Mouse (Mus musculus) lung, adult 2 months (tissue): ENCODE results near the gene Ankrd44. TPM values are rescaled to one million over a fixed set of nuclear protein-coding genes. Genes with fewer than 3 reads are reported as not detected.

Source experiments
- DNase-seq: peaks from one replicate; pipeline ENCODE4 v3.0.0; 2022
- H3K4me1 ChIP-seq: fragments of 200-500 bp; 2 replicates; pipeline ENCODE4 v1.6.1; 2011; ENCODE audit warnings: low read length; ENCODE audit not compliant: control insufficient read depth, insufficient read depth
- H3K4me3 ChIP-seq: fragments of 200-500 bp; replicated peaks from 2 replicates; pipeline ENCODE3; 2011; ENCODE audit warnings: low read depth, mild to moderate bottlenecking, control low read depth, low read length; ENCODE audit errors: extremely low read depth
- CTCF ChIP-seq: fragments of 200-500 bp; IDR thresholded peaks from 2 replicates; pipeline ENCODE4 v1.5.1; 2011; ENCODE audit warnings: mild to moderate bottlenecking, low read length, control low read depth; ENCODE audit not compliant: insufficient read depth
- POLR2A ChIP-seq: fragments of 200-500 bp; IDR thresholded peaks from 2 replicates; pipeline ENCODE4 v1.6.1; 2011; ENCODE audit warnings: low read depth, mild to moderate bottlenecking, control low read depth, low read length, borderline replicate concordance; ENCODE audit errors: extremely low read depth
- WGBS: fragments of 180-500 bp; shearing (Covaris S2); methylation state at CpG from one replicate; pipeline ENCODE4 v1.1.7; 2018; 5-methylcytosine and 5-hydroxymethylcytosine counted together
- polyA plus RNA-seq: library from polyadenylated mRNA; depleted of rRNA; stranded (reverse); fragments of >200 nt; gene quantifications from 2 replicates; pipeline ENCODE4 v1.2.3, GENCODE M21; 2012

Ankrd44 gene
- polyA plus RNA-seq, 1 experiment, result 67.3 TPM

DNA sequence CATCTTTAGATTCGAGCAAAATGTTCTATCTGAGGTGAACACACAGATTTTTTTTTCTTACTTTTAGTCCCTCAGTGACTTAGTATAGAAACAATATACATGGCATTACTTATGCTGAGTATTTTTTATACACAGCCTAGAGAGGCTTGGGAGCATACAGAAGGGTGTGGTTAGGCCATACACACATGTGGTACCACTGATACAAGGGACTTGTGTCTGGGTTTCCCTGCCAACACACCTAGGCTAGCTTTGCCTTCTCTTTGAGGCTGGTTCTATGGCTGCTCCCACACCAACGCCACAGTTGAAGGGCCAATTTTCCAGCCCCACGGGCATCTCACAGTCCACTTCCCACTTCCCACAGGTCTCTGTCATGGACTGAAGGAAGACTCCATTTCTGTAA is 70.2 kb downstream of the Ankrd44 start:
- TF ChIP-seq CTCF (no peak), POLR2A (no peak)
- H3K4me1 ChIP-seq, result peaks cover 4% of the 10 kb centered on the region; the same call in 1 of the 2 replicates
- no peak overlapping the region for H3K4me3 ChIP-seq
- no peak for DNase-seq
- 75% methylated on average over 3 of the region's 3 CpGs for WGBS

DNA sequence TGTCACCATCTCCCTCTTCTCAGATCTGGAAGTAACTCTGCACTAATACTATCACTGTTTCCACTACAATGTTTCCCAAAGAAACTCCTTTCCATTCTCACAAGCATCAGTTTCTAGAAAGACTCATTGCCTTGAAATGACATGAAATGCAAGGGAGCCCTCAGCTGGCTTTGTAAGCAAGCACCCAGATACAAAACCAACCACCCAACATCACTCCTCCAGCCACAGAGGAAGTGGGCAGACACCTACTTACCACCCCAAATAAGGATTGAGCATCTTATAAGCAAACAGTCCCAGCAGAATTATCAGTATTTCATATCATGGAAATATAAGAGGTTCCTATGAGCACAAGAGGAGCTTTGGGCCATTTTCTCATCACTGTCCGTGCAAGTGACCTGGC is 71.8 kb downstream of the Ankrd44 start:
- no peak overlapping the region for H3K4me3 ChIP-seq
- TF ChIP-seq POLR2A, result no peak
- peaks cover 9% of the 10 kb centered on the region for H3K4me1 ChIP-seq
- no peak for DNase-seq
- WGBS, result 65% methylated on average over 1 of the region's 1 CpGs

DNA sequence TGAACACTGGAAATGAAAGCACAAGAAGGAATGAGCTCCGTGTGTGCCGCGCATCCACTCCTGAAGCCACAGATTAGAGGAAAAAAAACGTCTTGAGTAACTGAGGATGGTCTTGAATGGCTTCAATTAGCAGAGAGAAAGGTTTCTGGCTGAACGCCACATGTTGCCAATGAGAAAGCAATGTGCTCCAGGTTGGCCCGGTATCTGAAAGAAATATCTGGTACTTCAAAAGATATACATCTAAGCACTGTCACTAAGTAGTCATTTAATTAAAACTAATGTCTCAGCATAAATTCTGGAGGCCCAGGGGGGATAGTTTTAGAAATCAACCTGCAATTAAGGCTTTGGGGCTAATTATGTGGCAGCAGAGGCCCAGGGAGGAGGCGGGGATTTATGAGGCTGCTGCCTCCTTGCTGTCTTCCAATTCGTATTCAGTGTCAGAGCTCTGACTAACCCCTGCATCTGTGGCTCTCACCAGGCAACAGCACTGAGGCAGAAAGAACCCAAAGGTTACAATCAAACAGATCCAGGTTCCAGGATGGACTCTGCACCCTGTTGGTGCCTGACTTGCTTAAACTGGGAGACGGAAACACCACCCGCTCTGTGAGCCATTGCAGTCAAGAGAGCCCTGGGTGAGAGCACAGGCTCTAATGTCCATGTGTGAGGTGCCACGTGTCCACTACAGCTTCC is 72.7 kb downstream of the Ankrd44 start:
- no peak for DNase-seq
- TF ChIP-seq POLR2A, result no peak
- TF ChIP-seq CTCF, result no peak
- 85% methylated on average over 11 of the region's 11 CpGs for WGBS
- Histone ChIP-seq H3K4me3 (no peak overlapping the region), H3K4me1 (peaks cover 7% of the 10 kb centered on the region)

DNA sequence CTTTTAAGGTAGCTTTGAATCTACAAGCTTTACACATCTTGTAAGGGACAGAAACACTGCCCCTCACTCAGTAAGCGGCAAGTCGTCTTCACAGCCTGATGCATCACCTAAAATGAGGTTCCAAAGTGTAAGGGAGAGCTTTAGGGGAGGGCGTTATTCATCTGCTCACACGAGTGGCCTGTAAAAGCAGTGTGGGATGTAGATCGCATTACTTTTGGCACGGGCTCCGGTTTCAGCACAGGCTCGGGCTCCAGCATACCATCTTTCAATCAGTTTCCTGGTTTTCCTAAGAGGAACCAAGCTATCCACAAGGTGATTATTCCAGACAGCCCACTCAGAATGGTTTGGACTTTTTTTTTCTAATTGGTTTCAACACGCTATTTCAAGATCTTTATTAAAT is 74.6 kb downstream of the Ankrd44 start:
- Histone ChIP-seq H3K4me1 (peaks cover 15% of the 10 kb centered on the region), H3K4me3 (no peak overlapping the region)
- WGBS, result 55% methylated on average over 9 of the region's 9 CpGs
- no peak for DNase-seq
- TF ChIP-seq CTCF, result no peak
- TF ChIP-seq POLR2A, result no peak

DNA sequence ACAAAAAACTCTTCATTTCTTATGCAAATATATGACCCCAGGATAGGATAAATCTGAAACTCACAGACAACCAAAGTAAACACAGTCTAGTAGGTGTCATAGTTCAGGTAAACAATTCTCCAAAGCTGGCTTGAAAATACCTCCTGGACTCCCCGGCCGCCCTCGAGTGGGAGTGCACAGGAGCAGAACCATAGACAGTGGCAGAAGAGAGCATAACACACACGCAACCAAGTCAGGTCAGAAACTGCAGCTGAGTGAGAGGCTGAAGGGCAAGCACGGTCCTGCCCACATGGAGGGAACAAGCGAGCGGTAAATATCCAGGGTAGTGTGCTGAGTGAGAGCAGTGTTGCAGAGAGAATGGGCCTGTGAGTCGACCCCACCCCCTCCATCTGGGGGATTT is 76.1 kb downstream of the Ankrd44 start:
- TF ChIP-seq POLR2A (no peak), CTCF (no peak)
- 59% methylated on average over 8 of the region's 8 CpGs for WGBS
- Histone ChIP-seq H3K4me3 (no peak overlapping the region), H3K4me1 (peaks cover 20% of the 10 kb centered on the region)
- DNase-seq, result no peak

DNA sequence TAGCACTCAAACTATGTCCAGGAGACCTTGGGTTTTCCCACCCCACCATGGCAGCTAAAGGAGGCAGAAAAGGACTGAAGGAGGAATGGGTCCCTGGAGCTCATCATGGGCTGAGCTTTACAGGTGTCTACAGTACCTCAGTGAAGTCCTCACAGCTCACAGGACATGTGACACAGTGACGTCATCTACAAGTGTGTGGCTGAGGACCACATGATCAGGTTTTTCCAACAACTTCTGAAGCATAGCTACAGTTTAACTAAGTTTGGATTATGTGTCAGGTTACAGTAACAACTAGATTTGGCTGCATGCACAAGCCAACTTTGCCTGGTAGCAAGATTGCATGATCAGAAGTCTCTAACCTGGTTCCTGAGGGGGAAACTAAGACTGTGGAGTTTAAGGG is 78.9 kb downstream of the Ankrd44 start:
- WGBS, result 65% methylated on average over 1 of the region's 1 CpGs
- DNase-seq, result no peak
- no peak overlapping the region for H3K4me3 ChIP-seq
- no peak for TF ChIP-seq CTCF
- TF ChIP-seq POLR2A, result no peak
- peaks cover 26% of the 10 kb centered on the region for H3K4me1 ChIP-seq

DNA sequence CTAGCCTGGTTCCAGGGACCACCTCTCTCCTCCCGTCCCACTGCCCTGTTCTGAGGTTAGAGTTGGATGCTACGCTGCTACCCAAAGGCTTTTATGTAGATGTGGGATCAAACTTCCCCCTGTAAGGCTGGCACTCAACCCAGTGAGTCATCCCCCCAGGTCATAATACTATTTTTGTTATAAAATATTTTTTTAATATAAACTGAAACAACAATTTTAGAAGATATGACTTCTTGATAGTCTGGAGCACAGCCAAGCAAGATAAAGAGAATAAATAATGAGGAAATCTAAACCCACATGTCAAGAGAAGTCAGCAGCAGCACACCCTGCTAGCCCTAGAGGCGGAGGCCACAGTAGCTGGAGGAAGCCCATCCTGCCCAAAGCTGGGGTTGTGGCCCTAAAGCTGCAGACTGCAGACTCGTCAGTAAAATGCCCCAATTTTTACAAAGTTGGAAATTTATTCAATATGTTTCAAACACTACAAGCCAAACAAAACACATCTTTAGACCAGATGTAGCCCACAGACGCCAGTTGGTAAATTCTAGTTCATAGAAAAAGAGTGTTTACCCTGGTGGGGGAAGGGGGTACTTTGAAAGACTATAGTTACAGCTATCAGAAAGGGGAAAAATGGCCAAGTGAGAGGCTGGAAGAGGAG is 79.7 kb downstream of the Ankrd44 start:
- WGBS, result 39% methylated on average over 5 of the region's 5 CpGs

DNA sequence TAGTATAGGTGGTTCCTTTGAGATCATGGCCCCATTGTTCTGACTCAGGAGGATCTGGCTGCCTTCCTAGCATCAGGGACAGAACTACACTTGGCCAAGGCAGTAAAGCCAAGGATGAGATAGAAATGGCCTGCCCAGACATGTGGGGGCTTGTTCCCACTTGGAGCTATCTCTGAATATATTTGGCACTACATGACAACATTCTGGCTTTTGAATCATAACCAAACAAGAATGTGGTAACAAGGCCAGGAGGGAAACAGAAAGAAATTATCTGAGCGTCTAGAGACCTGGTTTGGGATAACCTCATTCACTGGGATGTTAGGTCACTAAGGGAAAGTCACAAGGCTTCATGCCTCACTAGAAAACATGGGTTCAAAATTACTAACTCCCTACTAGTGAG is 81.8 kb downstream of the Ankrd44 start:
- Histone ChIP-seq H3K4me3 (no peak overlapping the region), H3K4me1 (peaks cover 36% of the 10 kb centered on the region)
- no peak for TF ChIP-seq POLR2A
- no peak for TF ChIP-seq CTCF
- 40% methylated on average over 1 of the region's 1 CpGs for WGBS
- DNase-seq, result no peak

More for the DNA sequence above, 79.7 kb downstream of the Ankrd44 start:
- TF ChIP-seq POLR2A, result no peak
- no peak for TF ChIP-seq CTCF
- Histone ChIP-seq H3K4me3 (no peak overlapping the region), H3K4me1 (peaks cover 29% of the 10 kb centered on the region)
- no peak for DNase-seq

DNA sequence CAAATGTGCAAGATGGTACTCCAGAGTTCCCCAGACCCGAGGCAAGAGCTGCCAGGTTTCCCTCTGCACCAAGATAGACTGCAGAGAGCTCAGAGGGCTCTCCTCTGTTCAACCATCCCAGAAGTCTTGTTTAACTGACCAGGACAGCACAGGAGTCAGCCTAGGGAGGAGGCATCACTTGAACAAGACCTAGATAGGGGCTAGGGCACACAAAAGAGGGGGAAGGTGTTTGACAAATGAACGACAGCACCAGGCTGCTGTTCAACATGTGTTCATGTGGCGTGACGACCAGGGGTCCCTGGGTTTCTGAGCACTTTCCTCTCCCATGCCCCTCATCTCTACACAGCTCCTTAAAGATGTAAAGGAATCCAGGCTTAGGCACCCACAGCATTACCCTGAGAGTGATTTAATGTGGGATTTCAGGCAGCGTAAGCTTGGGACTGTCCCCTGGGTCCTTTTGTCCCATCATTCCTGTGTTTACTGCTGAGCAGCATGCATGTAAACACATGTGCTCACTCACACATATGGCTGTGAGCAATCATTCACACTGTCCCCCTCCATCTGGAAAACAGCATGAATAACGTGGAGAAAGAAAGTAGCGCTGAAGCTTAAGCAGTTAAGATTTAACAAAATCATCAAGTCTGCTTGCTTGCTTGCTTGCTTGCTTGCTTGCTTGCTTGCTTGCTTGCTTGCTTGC is 83.3 kb downstream of the Ankrd44 start:
- no peak for DNase-seq
- no peak overlapping the region for H3K4me3 ChIP-seq
- WGBS, result 76% methylated on average over 7 of the region's 7 CpGs
- no peak for TF ChIP-seq CTCF
- no peak for TF ChIP-seq POLR2A
- H3K4me1 ChIP-seq, result peaks cover 39% of the 10 kb centered on the region

DNA sequence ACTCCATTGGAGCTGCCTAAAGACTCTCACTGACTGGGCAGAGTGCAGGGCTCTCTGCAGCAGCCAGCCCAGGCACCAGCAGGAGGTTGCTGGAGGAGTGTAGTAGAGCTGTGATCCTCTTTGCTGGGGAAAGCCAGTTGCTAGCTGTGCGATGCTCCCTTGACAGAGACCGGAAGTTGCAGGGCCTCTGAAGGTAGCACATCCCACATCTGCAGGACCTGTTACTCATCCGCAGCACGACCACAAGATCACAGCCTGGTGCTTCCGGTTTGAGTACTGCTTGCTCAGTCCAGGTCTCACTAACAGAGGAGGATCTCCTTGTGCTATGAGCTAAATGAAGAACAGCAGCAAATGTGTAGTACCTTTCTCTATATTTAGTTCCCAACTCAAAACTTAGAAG is 84.4 kb downstream of the Ankrd44 start:
- no peak for DNase-seq
- Histone ChIP-seq H3K4me3 (no peak overlapping the region), H3K4me1 (peaks cover 35% of the 10 kb centered on the region)
- TF ChIP-seq CTCF (no peak), POLR2A (no peak)
- 36% methylated on average over 5 of the region's 5 CpGs for WGBS

DNA sequence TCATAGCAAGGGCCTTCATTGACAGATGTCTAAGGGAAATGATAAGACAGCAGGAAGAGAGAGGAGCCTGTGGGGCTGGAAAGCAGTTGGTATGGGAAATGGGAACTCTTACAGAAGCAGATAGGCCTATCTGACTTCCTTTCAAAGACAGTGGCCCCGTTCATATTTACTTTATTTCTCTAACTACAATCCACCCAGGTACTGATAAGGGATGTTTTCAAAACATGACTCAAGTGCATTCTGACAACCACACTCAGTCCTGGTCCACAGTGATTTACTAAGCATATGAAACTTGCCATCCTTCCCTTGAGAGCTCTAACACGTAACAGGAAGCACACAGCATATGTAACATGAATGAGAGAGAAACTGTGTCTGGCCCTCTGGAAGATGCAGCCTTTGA is 86.1 kb downstream of the Ankrd44 start:
- H3K4me3 ChIP-seq, result no peak overlapping the region
- DNase-seq, result no peak
- peaks cover 31% of the 10 kb centered on the region for H3K4me1 ChIP-seq
- WGBS, result 26% methylated on average over 2 of the region's 2 CpGs
- no peak for TF ChIP-seq POLR2A
- no peak for TF ChIP-seq CTCF
